Mouse (Mus musculus): Measurements from ENCODE around the gene Vmn1r148.
"Not testable (repeated sequence)": the region's sequence is repeated elsewhere in the genome, so short reads cannot be mapped to it uniquely, and the experiment has no call there.

The Vmn1r148 gene

GRCm38 (mm10) chr7:22413283-22413682 is at the start of gene Vmn1r148:
TSS of gene Vmn1r148 (plus strand) at chr7:22413583.
- not testable (repeated sequence) for DNase-seq (ENCODE audit: low read depth, low spot score)

DNA sequence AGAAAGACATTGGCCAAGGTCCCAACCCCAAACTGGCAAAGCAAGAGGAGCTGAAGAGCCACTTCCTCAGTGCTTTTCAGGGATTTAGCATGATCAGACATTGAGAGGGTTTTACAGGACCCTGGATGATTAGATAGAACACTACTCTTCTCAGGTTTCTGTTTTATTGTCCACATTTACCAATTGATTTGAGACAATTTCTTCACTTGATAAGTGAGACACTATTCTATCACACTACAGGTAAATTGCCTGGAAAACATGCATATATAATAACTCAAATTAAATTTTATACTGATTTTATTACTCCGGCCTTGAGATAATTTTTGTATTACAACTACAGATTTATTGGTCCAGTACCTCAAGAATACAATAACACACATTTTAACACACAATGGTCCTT is 42.4 kb upstream of the Vmn1r148 start, which contains the start of gene Gm8660:
Gm8660 (minus strand) TSS at position 101 of the 400 bp plus-strand sequence.
- DNase-seq (ENCODE audit: low read depth, low spot score) = not testable (repeated sequence)

DNA sequence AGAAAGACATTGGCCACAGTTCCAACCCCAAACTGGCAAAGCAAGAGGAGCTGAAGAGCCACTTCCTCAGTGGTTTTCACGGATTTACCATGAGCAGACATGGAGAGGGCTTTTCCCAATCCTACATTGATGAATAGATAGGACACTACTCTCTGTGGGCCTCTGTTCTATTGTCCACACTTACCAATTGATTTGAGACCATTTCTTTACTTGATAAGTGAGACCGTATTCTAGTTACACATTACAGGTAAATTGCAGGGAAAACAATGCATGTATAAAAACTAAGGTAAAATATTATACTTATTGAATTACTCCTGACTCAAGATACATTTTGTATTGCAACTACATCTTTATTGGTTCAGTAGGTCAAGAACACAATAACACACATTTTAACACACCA is 24.7 kb downstream of the Vmn1r148 start, which contains the start of gene Vmn1r149:
Vmn1r149 (minus strand) TSS at position 101 of the 400 bp plus-strand sequence.
- not testable (repeated sequence) for DNase-seq (ENCODE audit: low read depth, low spot score)

DNA sequence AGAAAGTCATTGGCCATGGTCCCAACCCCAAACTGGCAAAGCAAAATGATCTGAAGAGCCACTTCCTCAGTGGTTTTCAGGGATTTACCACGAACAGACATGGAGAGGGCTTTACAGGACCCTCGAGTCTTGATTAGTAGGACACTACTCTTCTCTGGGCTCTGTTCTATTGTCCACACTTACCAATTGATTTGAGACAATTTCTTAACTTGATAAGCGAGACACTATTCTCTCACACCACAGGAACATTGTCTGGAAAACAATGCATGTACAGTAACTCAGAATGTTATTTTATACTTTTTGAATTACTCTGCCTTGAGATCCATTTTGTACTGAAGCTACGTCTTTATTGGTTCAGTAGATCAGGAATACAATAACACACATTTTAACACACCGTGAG is 50.6 kb downstream of the Vmn1r148 start, which contains the start of gene Gm10665:
Gm10665 (minus strand) TSS at position 101 of the 400 bp plus-strand sequence.
- not testable (repeated sequence) for DNase-seq (ENCODE audit: low read depth, low spot score)

Measured in ES-CJ7 (cell line).